8 mouse cellular contexts compared by ENCODE assay signal in the genomic region with DNA sequence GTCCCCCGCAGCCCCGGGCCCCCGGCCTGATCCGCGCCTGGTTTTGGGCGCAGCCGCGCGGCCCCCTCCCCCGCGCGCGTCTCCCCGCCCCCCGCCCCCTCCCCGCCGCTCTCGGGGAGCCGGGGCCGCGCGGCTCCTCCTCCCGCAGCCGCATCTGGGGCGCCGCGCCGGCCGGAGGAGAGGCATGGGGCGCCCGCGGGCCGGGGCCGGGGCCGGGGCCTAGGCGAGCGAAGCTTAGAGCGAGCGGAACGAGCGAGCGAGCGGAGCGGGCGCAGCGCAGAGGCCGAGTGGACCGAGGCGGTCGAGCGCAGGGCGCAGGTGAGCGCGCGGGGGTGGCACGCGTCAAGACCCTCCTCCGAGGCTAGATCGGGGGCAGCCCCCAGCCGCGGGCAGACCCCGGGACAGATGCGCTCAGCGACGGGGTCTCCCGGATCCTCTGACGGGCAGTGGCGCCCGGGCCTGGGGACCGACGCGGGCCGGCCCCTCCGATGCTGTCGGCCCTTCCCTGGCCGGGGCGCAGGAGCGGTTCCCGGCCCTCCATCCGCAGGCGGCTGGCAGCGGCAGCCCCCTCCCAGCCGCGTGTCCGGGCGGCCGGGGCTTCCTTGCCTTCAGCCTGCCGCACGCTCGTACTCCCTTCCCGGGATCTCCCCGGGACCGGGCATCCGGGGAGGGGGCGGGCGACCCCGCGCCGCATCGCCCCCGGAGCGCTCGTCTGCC. TPM values are rescaled to one million over a fixed set of nuclear protein-coding genes. Genes with fewer than 3 reads are reported as not detected.
DNase-seq lines count a peak whose midpoint lies in the region; ATAC-seq and TF ChIP-seq lines count a peak whose summit lies in the region.

A gene (plus strand): TSS at position 165 of the 717 bp plus-strand sequence.

- no peak for ATAC-seq in inflammation-experienced regulatory T-cells, adult 6 months
- no peak for ATAC-seq in liver, embryonic 15.5 days (ENCODE audit: insufficient read depth)
- ATAC-seq in stomach, embryonic 15.5 days (ENCODE audit: insufficient read depth, low FRiP score, low read depth), result peak; percentile 70

- WGBS in liver, embryonic 15.5 days (ENCODE audit: insufficient replicate concordance), result under 1% methylated on average over 89 of the region's 103 CpGs
- WGBS in stomach, embryonic 15.5 days, result under 1% methylated on average over 75 of the region's 103 CpGs

- no peak for TF ChIP-seq CTCF in ES-Bruce4 (IDR thresholded peaks at IDR 0.05; ENCODE audit: low read depth, low read length)

- H3K4me1 ChIP-seq in ES-Bruce4 (ENCODE audit: control insufficient read depth, insufficient read depth, low read length), result no peaks in the 10 kb centered on the region
- peaks cover 6% of the 10 kb centered on the region for H3K4me1 ChIP-seq in liver, embryonic 15.5 days (replicated peaks)
- H3K4me1 ChIP-seq in stomach, embryonic 15.5 days, result peaks cover 13% of the 10 kb centered on the region; the same call in 1 of the 2 replicates

- peak within 1 kb of the TSS; percentile 85 for H3K9ac ChIP-seq in ES-Bruce4 (ENCODE audit: low read depth, poor library complexity, severe bottlenecking)
- H3K9ac ChIP-seq in liver, embryonic 15.5 days, result no peak within 1 kb of the TSS
- peak within 1 kb of the TSS; percentile 17 for H3K9ac ChIP-seq in stomach, embryonic 15.5 days

- H3K9me3 ChIP-seq in ES-Bruce4 (replicated peaks; ENCODE audit: control insufficient read depth, insufficient read depth, low read length, poor library complexity, severe bottlenecking), result no peaks in the 10 kb centered on the region
- H3K9me3 ChIP-seq in liver, embryonic 15.5 days (replicated peaks), result no peaks in the 10 kb centered on the region
- H3K9me3 ChIP-seq in stomach, embryonic 15.5 days, result no peaks in the 10 kb centered on the region

- TF ChIP-seq EP300 in ES-Bruce4 (IDR thresholded peaks at IDR 0.05; ENCODE audit: insufficient read depth, low read depth, low read length), result no peak

- H3K27me3 ChIP-seq in ES-Bruce4 (ENCODE audit: control insufficient read depth, insufficient read depth, low read length, poor library complexity, severe bottlenecking), result no peaks in the 10 kb centered on the region
- H3K27me3 ChIP-seq in liver, embryonic 15.5 days, result peaks cover 89% of the 10 kb centered on the region
- H3K27me3 ChIP-seq in stomach, embryonic 15.5 days (replicated peaks), result peaks cover 63% of the 10 kb centered on the region

- peak; percentile 11 for DNase-seq in kidney, adult 18-20 months
- DNase-seq in kidney, adult 8-10 months, result no peak
- peak; percentile 72 to 75 for DNase-seq in cerebellum, postnatal 10 days
- no peak for DNase-seq in gastrocnemius, postnatal 25 days

- no peaks in the 10 kb centered on the region for H3K36me3 ChIP-seq in ES-Bruce4 (ENCODE audit: control insufficient read depth, insufficient read depth, low read length, poor library complexity, severe bottlenecking)
- H3K36me3 ChIP-seq in liver, embryonic 15.5 days (replicated peaks), result no peaks in the 10 kb centered on the region
- no peaks in the 10 kb centered on the region for H3K36me3 ChIP-seq in stomach, embryonic 15.5 days

- no peak within 1 kb of the TSS for H3K27ac ChIP-seq in ES-Bruce4 (ENCODE audit: insufficient read depth, low read length)
- H3K27ac ChIP-seq in liver, embryonic 15.5 days (replicated peaks), result no peak within 1 kb of the TSS
- H3K27ac ChIP-seq in stomach, embryonic 15.5 days, result no peak within 1 kb of the TSS

- peak within 1 kb of the TSS; percentile 97 for H3K4me3 ChIP-seq in ES-Bruce4 (ENCODE audit: low read depth, low read length)
- peak within 1 kb of the TSS; percentile 46 for H3K4me3 ChIP-seq in liver, embryonic 15.5 days (replicated peaks)
- H3K4me3 ChIP-seq in stomach, embryonic 15.5 days (replicated peaks), result peak within 1 kb of the TSS; percentile 63

- TF ChIP-seq POLR2A in ES-Bruce4 (IDR thresholded peaks at IDR 0.05; ENCODE audit: insufficient read depth, low read length), result no peak

- H3K4me2 ChIP-seq in liver, embryonic 15.5 days, result peak within 1 kb of the TSS; percentile 66
- peak within 1 kb of the TSS; percentile 98 for H3K4me2 ChIP-seq in stomach, embryonic 15.5 days

RNA-seq across cellular contexts. Expression of the gene that starts here (rescaled TPM):
- 60.6 and 79.3 TPM in 2 replicates for polyA plus RNA-seq in ES-Bruce4 (2011; ENCODE audit: insufficient read depth, insufficient read length, low read depth, missing spikeins)
- total RNA-seq in gastrocnemius, postnatal 25 days (2021), result 10 to 100 TPM; 50.4 to 55.7 TPM
- 10 to 100 TPM; 58.0 to 75.9 (median 74.7) TPM for polyA plus RNA-seq in inflammation-experienced regulatory T-cells, adult 6 months (2017; shearing (Covaris generic))
- polyA plus RNA-seq in liver, embryonic 15.5 days (2015; fragmentation: Nextera tagmentation; extraction: Ambion mirVana), result 10.4 and 11.9 TPM in 2 replicates
- polyA plus RNA-seq in stomach, embryonic 15.5 days (2015; fragmentation: Nextera tagmentation; extraction: Ambion mirVana), result 56.3 and 57.0 TPM in 2 replicates

Comparison
In these comparisons a context has a peak if more than half of its experiments do, and no peak if none do; other contexts are left out.
1. DNase-seq: peak in kidney, adult 18-20 months (single experiment) and cerebellum, postnatal 10 days (2 of 2); none in kidney, adult 8-10 months (0 of 2) and gastrocnemius, postnatal 25 days (single experiment).
2. H3K4me3 ChIP-seq: peak in every context shown above with its lines; median percentile 97 in ES-Bruce4; 63 in stomach, embryonic 15.5 days; 46 in liver, embryonic 15.5 days.